Mouse (Mus musculus): ENCODE data around the gene Hemgn. TPM values are rescaled to one million over a fixed set of nuclear protein-coding genes. Genes with fewer than 3 reads are reported as not detected.
A peak's percentile ranks its signal among the peaks of the same experiment; 100 is the strongest.

Gene Hemgn
- polyA plus RNA-seq, 1 experiment: 152 TPM

DNA sequence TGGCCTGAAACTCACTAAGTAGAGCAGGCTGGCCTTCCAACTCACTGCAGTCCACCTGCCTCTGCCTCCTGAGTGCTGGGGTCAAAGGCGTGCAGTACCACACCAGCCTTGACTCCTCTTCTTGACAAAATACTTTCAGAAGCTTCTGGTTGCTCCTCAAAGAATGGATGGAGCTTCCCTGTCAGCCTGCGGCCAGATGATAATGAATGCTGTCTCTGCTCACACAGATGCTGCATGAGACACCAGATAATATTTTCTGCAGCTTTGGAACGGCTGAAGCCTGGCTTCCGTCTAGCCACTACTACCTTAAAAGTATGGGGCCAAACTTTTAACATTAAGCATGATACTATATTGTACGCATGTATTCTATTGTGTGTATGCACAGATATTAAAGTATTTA lies 2.6 kb downstream of the Hemgn start:
- H3K4me3 ChIP-seq (replicated peaks; ENCODE audit: control insufficient read depth, low read depth, low read length): peak overlapping the region; percentile 17
- TF ChIP-seq POLR2A (IDR thresholded peaks at IDR 0.05; ENCODE audit: borderline replicate concordance, control insufficient read depth, low read depth, low read length) (no peak), CTCF (IDR thresholded peaks at IDR 0.05; ENCODE audit: control insufficient read depth, insufficient read depth, low read length) (no peak)
- peaks cover 10% of the 10 kb centered on the region for H3K4me1 ChIP-seq (ENCODE audit: control insufficient read depth, insufficient read depth, low read length)
- 61% methylated on average over 5 of the region's 5 CpGs for WGBS
- H3K27ac ChIP-seq (ENCODE audit: control insufficient read depth, insufficient read depth, low read depth, low read length, poor library complexity): peak overlapping the region; percentile 91

DNA sequence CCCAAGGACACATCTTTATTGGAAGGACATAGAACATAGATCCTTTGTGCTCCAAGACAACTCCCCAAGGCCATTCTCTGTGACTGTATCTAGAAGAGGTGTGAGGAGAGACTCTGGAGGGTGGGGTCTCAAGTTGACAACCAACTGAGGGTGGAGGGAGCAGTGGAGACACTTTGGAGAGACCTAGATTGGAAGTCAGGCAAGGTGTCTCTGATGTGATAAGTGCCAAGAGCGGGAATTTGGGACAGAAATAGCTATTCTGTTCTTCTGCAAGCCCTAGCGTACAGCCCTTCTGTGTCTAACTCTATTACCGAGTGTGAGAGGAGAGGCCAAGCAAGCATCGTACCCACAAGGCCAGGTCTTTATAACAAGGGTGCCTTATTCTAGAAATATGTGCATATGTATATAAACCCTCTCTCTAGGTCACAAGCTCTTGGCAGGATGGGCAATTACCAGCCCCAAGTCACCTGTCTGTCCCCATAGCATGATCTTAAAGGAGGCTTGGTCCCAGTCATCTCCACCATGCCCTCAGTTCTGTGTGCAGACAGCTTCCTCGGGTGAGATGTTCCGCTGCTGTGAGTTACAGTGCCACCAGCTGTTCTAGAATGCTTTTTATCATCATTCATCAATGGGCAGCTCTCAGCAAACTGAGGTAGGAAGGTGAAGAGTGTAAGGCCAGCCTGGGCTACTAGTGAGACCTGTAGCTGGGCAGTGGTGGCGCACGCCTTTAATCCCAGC lies 6.2 kb downstream of the Hemgn start:
- no peak for TF ChIP-seq POLR2A (IDR thresholded peaks at IDR 0.05; ENCODE audit: borderline replicate concordance, control insufficient read depth, low read depth, low read length)
- TF ChIP-seq CTCF (IDR thresholded peaks at IDR 0.05; ENCODE audit: control insufficient read depth, insufficient read depth, low read length): no peak
- H3K4me1 ChIP-seq (ENCODE audit: control insufficient read depth, insufficient read depth, low read length): peaks cover 14% of the 10 kb centered on the region
- H3K4me3 ChIP-seq (replicated peaks; ENCODE audit: control insufficient read depth, low read depth, low read length): no peak overlapping the region
- peak overlapping the region; percentile 64 for H3K27ac ChIP-seq (ENCODE audit: control insufficient read depth, insufficient read depth, low read depth, low read length, poor library complexity)
- WGBS: 70% methylated on average over 8 of the region's 8 CpGs

DNA sequence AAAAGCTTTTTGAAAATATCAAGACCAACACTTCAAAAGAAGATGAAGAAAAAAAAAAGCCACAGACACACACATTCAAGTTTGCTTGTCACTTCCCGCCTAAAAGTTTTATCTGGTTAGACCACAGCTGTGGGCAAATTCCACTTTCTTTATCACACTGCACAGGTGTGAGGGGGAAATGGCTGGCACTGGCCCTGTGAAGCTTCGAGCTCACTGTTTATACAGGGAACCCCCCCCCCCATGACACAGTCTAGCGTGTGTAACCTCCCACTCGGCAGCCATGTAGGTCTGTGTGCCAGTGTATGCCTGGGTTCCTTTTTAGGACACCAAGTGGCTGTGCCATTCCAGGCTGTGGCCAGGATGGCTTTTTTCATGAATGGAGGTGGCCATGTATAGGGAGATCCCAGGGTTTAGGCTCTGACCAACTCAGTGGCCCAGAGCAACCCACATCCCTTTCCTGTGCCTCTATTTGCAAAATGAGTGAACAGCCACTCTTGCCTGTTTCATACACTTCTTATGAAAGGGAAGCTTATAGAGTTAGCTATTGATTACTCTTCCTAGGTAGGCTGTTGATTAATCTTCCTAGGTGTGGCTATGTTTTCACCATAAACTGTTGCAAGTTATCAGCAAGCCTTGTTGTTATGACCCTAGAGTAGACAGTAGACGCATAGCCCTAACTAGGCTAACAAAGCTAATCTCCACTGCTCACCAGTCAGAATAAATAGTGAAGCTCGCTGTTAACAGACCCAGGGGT lies 9.1 kb downstream of the Hemgn start:
- TF ChIP-seq POLR2A (IDR thresholded peaks at IDR 0.05; ENCODE audit: borderline replicate concordance, control insufficient read depth, low read depth, low read length) (0 out of 2 replicates have a peak, but pooled peaks have one; percentile 15), CTCF (IDR thresholded peaks at IDR 0.05; ENCODE audit: control insufficient read depth, insufficient read depth, low read length) (no peak)
- peak overlapping the region; percentile 80 for H3K27ac ChIP-seq (ENCODE audit: control insufficient read depth, insufficient read depth, low read depth, low read length, poor library complexity)
- 15% methylated on average over 6 of the region's 6 CpGs for whole genome bisulfite sequencing
- H3K4me1 ChIP-seq (ENCODE audit: control insufficient read depth, insufficient read depth, low read length): peaks cover 7% of the 10 kb centered on the region; the same call in 1 of the 2 replicates
- peak overlapping the region; percentile 70 for H3K4me3 ChIP-seq (replicated peaks; ENCODE audit: control insufficient read depth, low read depth, low read length)

DNA sequence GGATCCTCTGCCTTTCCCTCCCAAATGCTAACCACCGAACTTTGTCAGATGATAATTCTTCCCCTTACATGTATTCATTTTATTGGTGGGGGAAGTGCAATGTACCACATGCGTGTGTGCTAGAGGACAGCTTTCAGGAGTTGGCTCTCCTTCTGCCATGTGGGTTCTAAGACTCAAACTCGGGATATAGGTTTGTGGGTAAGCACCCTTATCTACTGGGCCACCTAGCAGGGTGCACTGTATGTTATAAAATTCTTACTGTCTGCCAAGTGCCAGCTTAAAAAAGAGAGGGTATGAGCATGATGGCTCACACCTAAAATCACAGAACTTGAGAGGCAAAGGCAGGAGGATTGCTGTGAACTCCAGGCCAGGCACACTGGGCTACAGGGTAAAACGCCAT lies 14.5 kb downstream of the Hemgn start:
- H3K4me3 ChIP-seq (replicated peaks; ENCODE audit: control insufficient read depth, low read depth, low read length): peak overlapping the region; percentile 13
- 36% methylated on average over 4 of the region's 4 CpGs for WGBS
- TF ChIP-seq POLR2A (IDR thresholded peaks at IDR 0.05; ENCODE audit: borderline replicate concordance, control insufficient read depth, low read depth, low read length): no peak
- TF ChIP-seq CTCF (IDR thresholded peaks at IDR 0.05; ENCODE audit: control insufficient read depth, insufficient read depth, low read length): no peak
- no peak overlapping the region for H3K27ac ChIP-seq (ENCODE audit: control insufficient read depth, insufficient read depth, low read depth, low read length, poor library complexity)
- H3K4me1 ChIP-seq (ENCODE audit: control insufficient read depth, insufficient read depth, low read length): no peaks in the 10 kb centered on the region

DNA sequence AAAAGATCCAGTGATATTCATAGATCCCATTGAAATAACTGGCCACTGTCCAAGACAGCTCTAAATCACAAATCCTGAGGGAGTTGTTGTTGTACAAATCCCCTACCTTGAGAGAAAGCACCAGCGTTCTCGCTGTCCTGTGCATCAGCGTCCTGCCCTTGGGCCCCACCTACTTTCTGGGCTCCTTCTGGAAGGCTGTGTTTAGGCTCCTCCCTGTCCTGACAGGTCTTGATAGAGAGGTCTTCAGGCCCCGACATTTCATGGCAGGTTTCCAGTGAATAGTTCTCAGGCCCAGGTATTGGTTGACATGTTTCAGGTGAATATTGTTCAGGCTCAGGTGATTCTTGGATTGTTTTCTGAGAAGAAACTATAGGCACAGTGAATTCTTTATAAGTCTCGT lies 17.6 kb downstream of the Hemgn start:
- no peak overlapping the region for H3K27ac ChIP-seq (ENCODE audit: control insufficient read depth, insufficient read depth, low read depth, low read length, poor library complexity)
- H3K4me1 ChIP-seq (ENCODE audit: control insufficient read depth, insufficient read depth, low read length): no peaks in the 10 kb centered on the region
- TF ChIP-seq POLR2A (IDR thresholded peaks at IDR 0.05; ENCODE audit: borderline replicate concordance, control insufficient read depth, low read depth, low read length) (no peak), CTCF (IDR thresholded peaks at IDR 0.05; ENCODE audit: control insufficient read depth, insufficient read depth, low read length) (no peak)
- WGBS: 55% methylated on average over 5 of the region's 5 CpGs
- H3K4me3 ChIP-seq (replicated peaks; ENCODE audit: control insufficient read depth, low read depth, low read length): no peak overlapping the region

DNA sequence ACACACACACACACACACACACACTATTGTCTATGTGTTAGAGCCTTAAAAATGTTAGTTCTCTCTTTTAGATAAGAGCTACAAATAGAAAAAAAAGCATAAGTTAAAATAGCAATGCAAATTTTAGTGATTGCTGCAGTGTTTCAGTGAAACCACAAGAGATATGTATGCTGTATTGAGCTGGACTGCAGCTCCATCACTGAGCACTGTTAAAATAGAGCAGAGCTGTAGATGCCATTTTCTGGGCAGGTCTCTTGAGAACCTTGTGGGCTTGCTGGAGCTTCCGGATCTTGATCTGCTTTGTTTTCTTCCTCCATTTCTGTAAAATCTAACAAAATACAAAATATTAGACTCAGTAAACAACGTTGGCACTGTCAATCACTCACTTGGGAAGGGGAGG lies 18.9 kb downstream of the Hemgn start:
- H3K27ac ChIP-seq (ENCODE audit: control insufficient read depth, insufficient read depth, low read depth, low read length, poor library complexity): no peak overlapping the region
- TF ChIP-seq CTCF (IDR thresholded peaks at IDR 0.05; ENCODE audit: control insufficient read depth, insufficient read depth, low read length) (no peak), POLR2A (IDR thresholded peaks at IDR 0.05; ENCODE audit: borderline replicate concordance, control insufficient read depth, low read depth, low read length) (no peak)
- WGBS: 84% methylated on average over 2 of the region's 2 CpGs
- H3K4me1 ChIP-seq (ENCODE audit: control insufficient read depth, insufficient read depth, low read length): no peaks in the 10 kb centered on the region
- no peak overlapping the region for H3K4me3 ChIP-seq (replicated peaks; ENCODE audit: control insufficient read depth, low read depth, low read length)

DNA sequence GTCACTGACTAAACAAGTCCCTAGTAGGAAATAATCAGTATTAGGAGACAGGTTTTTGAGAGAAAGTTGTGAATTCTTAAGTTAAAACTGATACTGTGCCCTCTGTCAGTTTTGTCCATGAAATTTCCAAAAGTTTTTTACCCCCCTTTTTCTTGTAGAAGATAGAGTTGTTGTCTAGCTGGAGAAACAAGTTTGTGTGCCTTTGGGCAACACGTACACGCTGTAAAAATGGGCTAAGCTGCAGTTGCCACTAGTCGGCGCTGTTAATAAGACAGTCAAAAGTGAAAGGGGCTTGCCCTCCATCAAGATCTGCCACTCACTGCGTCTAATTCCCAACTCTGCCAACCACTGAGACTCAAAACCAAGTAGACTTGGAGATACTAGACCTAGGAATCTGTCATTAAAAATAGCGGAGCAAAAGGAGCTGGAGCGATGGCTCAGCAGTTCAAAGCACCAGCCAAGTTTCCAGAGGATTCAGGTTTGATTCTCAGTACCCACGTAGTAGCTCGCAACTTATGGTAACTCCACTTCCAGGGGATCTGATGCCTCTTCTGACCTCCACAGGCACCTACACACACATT lies 22.8 kb downstream of the Hemgn start:
- Histone ChIP-seq H3K27ac (ENCODE audit: control insufficient read depth, insufficient read depth, low read depth, low read length, poor library complexity) (peak overlapping the region; percentile 46; the same call in 1 of the 2 replicates), H3K4me3 (replicated peaks; ENCODE audit: control insufficient read depth, low read depth, low read length) (peak overlapping the region; percentile 45), H3K4me1 (ENCODE audit: control insufficient read depth, insufficient read depth, low read length) (no peaks in the 10 kb centered on the region; the same call in 1 of the 2 replicates)
- TF ChIP-seq CTCF (IDR thresholded peaks at IDR 0.05; ENCODE audit: control insufficient read depth, insufficient read depth, low read length): peak; percentile 78
- TF ChIP-seq POLR2A (IDR thresholded peaks at IDR 0.05; ENCODE audit: borderline replicate concordance, control insufficient read depth, low read depth, low read length): no peak
- WGBS: 9% methylated on average over 9 of the region's 9 CpGs

Data from bone marrow, adult 2 months (tissue).